Comparison of ENCODE assay signal across 22 mouse cellular contexts in the genomic region with DNA sequence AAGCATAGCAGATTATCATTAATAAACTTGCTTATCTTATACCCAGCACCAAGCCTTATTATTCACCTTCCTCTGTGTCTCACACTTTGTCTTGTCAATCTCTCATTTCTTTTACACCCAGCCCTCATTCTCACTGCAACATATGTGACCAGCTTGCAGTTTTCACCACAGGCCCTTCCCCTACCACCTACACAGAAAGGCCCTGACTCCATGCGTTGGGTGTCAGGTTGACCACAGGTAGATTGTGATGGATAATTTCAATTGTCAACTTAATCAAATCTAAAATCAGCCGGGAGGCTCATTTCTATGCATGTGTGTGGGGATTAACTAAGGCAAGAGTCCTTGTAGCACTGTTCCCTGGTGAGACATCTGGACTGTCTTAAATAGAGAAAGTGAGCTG.
"Had no signal": no experiment of that assay in that cellular context is flagged by ENCODE, and none has a peak within 500 bp of the region (broad histone marks: within the 10 kb centered on the region; RNA-seq: fewer than 3 reads in every experiment).

No protein-coding gene starts in this region.

- DNase-seq: kidney, adult 8-10 months; kidney, postnatal 14 days; kidney, postnatal 4 days; left cerebral cortex, postnatal 4 days; liver, postnatal 0 days; lung, embryonic 14.5 days; midbrain, embryonic 14.5 days; right cerebral cortex, adult 18-20 months; right cerebral cortex, postnatal 14 days; right cerebral cortex, postnatal 4 days; thymus, adult 2 months; thymus, postnatal 14 days; thymus, postnatal 4 days had no signal

- H3K27ac ChIP-seq: limb, embryonic 12.5 days; limb, embryonic 15.5 days; liver, embryonic 14.5 days; neural tube, embryonic 12.5 days; neural tube, embryonic 15.5 days; stomach, postnatal 0 days had no signal

- H3K9ac ChIP-seq: limb, embryonic 12.5 days; limb, embryonic 15.5 days; liver, embryonic 14.5 days; liver, postnatal 0 days; lung, embryonic 14.5 days; neural tube, embryonic 12.5 days; neural tube, embryonic 15.5 days had no signal

- H3K36me3 ChIP-seq: limb, embryonic 12.5 days; limb, embryonic 15.5 days; neural tube, embryonic 12.5 days; neural tube, embryonic 15.5 days had no signal

- H3K4me2 ChIP-seq: limb, embryonic 12.5 days; limb, embryonic 15.5 days; liver, embryonic 11.5 days; lung, embryonic 14.5 days; midbrain, embryonic 11.5 days; neural tube, embryonic 12.5 days; neural tube, embryonic 15.5 days had no signal

- ATAC-seq: liver, postnatal 0 days; lung, postnatal 0 days had no signal

- H3K27me3 ChIP-seq: limb, embryonic 12.5 days; limb, embryonic 15.5 days; neural tube, embryonic 12.5 days; neural tube, embryonic 15.5 days had no signal

- H3K9me3 ChIP-seq: limb, embryonic 12.5 days; limb, embryonic 15.5 days; neural tube, embryonic 12.5 days; neural tube, embryonic 15.5 days had no signal

- H3K4me3 ChIP-seq: limb, embryonic 12.5 days; limb, embryonic 15.5 days; neural tube, embryonic 12.5 days; neural tube, embryonic 15.5 days had no signal

- H3K4me1 ChIP-seq: limb, embryonic 12.5 days; limb, embryonic 15.5 days; neural tube, embryonic 12.5 days; neural tube, embryonic 15.5 days had no signal
